Mouse (Mus musculus): ENCODE measurements at regions not wholly inside any gene's neighbourhood (a gene's known extent, or its start where the extent isn't known, plus 50 kb on each side); places are given as distances from the start of the nearest gene placed in this dataset.

DNA sequence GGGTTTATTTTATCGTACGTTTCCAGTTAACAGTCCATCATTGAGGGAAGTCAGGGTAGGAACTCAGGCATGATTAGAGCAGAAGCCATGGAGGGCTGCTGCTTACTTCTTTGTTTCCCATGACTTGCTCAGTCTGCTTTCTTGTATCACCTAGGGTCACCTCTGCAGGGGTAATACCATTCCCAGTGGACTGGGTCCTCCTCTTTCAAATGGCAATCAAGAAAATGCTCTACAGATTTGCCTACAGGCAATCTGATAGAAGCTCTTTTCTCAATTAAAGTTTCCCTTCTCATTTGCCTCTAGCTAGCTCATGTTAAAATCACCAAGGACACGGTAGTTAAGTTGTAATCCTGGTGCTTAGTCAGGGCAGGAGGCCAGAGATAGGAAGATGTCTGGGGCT lies 72.5 kb upstream of the Mboat1 start:
- 75% methylated on average over 3 of the region's 3 CpGs for WGBS
- no peak for ATAC-seq (ENCODE audit: insufficient number of reproducible peaks, insufficient read depth, low FRiP score, low TSS enrichment, low read depth)
- Histone ChIP-seq H3K4me1 (replicated peaks) (0 out of 2 replicates have a peak, but pooled peaks cover 2% of the 10 kb centered on the region), H3K9ac (replicated peaks) (no peak overlapping the region), H3K36me3 (no peaks in the 10 kb centered on the region), H3K4me3 (replicated peaks) (no peak overlapping the region), H3K27me3 (no peaks in the 10 kb centered on the region), H3K27ac (no peak overlapping the region), H3K9me3 (no peaks in the 10 kb centered on the region), H3K4me2 (no peak overlapping the region)

- 78% methylated on average over 4 of the region's 4 CpGs for WGBS
- Histone ChIP-seq H3K4me2 (no peak overlapping the region), H3K4me1 (replicated peaks) (0 out of 2 replicates have a peak, but pooled peaks cover 2% of the 10 kb centered on the region), H3K36me3 (no peaks in the 10 kb centered on the region), H3K9me3 (no peaks in the 10 kb centered on the region), H3K4me3 (replicated peaks) (no peak overlapping the region), H3K9ac (replicated peaks) (no peak overlapping the region), H3K27me3 (no peaks in the 10 kb centered on the region), H3K27ac (no peak overlapping the region)
- ATAC-seq (ENCODE audit: insufficient number of reproducible peaks, insufficient read depth, low FRiP score, low TSS enrichment, low read depth) = no peak
Measured at GRCm38 (mm10) chr13:30062285-30062684, 74.0 kb upstream of the Mboat1 start.

- Histone ChIP-seq H3K9ac (replicated peaks) (no peak overlapping the region), H3K27ac (no peak overlapping the region), H3K27me3 (no peaks in the 10 kb centered on the region), H3K36me3 (no peaks in the 10 kb centered on the region), H3K4me1 (replicated peaks) (peaks cover 6% of the 10 kb centered on the region; the same call in 1 of the 2 replicates), H3K4me2 (no peak overlapping the region), H3K4me3 (replicated peaks) (no peak overlapping the region), H3K9me3 (no peaks in the 10 kb centered on the region)
- WGBS = 82% methylated on average over 3 of the region's 3 CpGs
- ATAC-seq (ENCODE audit: insufficient number of reproducible peaks, insufficient read depth, low FRiP score, low TSS enrichment, low read depth) = no peak
Measured at GRCm38 (mm10) chr13:30055141-30055645, 69.3 kb upstream of the E2f3 start.

DNA sequence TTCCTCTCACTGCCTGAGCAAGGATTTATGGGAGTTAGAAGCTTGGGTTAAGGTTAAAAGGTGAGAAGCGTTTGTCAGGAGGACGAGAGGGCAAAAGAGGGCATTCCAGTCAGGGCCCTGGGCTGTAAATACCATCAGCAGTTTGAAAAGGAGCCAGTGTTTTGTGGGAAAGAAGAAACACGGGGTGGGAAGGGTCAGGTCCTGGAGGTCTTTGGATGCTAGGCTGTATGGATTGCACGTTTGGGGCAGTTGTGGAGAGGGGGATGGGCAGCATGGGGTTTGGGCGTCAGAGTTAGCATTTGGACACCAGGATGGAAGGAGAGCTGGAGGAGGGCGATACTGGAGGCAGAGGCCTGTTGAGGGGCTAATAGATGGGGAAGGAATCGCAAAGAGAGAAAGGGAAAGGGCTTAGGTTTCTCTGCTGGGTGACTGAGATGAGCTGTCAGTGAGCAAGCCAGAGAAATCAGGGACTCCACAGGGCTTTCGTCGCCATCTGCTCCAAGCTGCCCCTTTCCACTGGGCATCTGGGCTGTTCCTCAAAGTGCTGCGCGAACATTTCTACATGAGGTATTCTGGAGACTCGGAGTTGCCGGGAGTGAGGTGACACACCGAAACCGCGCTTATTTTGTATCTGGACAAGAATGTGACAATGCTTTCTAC lies 66.2 kb upstream of the E2f3 start:
- 0 out of 2 replicates have a peak overlapping the region, but pooled peaks have one; percentile 12 for H3K9ac ChIP-seq (replicated peaks)
- H3K36me3 ChIP-seq = no peaks in the 10 kb centered on the region
- no peak overlapping the region for H3K27ac ChIP-seq
- H3K9me3 ChIP-seq = no peaks in the 10 kb centered on the region
- peaks cover 6% of the 10 kb centered on the region; the same call in 1 of the 2 replicates for H3K4me1 ChIP-seq (replicated peaks)
- H3K4me3 ChIP-seq (replicated peaks) = no peak overlapping the region
- WGBS = 41% methylated on average over 16 of the region's 16 CpGs
- no peaks in the 10 kb centered on the region for H3K27me3 ChIP-seq
- no peak for ATAC-seq (ENCODE audit: insufficient number of reproducible peaks, insufficient read depth, low FRiP score, low TSS enrichment, low read depth)
- H3K4me2 ChIP-seq = no peak overlapping the region

DNA sequence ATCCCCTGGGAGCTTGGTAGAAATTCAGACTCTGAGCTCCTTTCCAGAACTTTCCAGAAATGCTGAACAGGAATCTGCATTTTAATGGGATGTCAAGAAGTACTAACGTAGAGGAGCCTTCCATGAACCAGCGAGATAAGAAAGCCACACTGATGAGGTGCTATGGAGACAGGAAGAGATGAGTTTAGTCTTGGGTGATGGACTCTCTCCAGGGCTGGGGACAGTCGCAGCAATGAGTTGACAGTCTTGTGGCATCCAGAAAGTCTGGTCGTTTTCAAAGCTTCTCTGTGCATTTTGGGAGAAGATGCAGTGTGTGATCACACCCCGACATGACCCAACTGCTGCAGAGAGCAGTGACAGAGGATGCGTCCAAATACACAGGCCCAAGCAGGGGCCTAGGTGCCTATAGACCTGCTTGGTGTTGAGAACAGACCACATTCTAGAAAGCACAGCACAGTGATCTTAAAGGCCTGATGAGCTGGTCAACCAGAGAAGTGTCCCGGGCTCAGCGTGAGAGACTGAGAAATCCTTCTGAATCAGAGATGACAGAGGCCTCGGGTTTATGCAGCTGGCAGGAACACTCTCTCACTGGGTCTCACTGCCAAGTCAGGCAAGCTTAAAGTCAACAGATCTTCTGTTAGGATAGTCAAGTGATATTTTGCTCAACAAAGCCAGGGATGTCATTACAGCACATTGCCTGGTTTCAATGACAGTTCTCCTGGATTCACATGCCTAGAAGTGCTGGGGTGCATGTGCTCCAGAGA lies 65.1 kb upstream of the E2f3 start:
- Histone ChIP-seq H3K9ac (replicated peaks) (no peak overlapping the region), H3K27me3 (no peaks in the 10 kb centered on the region), H3K4me2 (no peak overlapping the region), H3K4me1 (replicated peaks) (peaks cover 6% of the 10 kb centered on the region; the same call in 1 of the 2 replicates), H3K9me3 (no peaks in the 10 kb centered on the region), H3K27ac (no peak overlapping the region), H3K36me3 (no peaks in the 10 kb centered on the region), H3K4me3 (replicated peaks) (no peak overlapping the region)
- WGBS = 78% methylated on average over 9 of the region's 9 CpGs
- no peak for ATAC-seq (ENCODE audit: insufficient number of reproducible peaks, insufficient read depth, low FRiP score, low TSS enrichment, low read depth)

- H3K4me2 ChIP-seq = no peak overlapping the region
- H3K9ac ChIP-seq (replicated peaks) = no peak overlapping the region
- no peaks in the 10 kb centered on the region for H3K9me3 ChIP-seq
- ATAC-seq (ENCODE audit: insufficient number of reproducible peaks, insufficient read depth, low FRiP score, low TSS enrichment, low read depth) = no peak
- no peaks in the 10 kb centered on the region for H3K36me3 ChIP-seq
- H3K27ac ChIP-seq = no peak overlapping the region
- 66% methylated on average over 11 of the region's 11 CpGs for WGBS
- H3K4me1 ChIP-seq (replicated peaks) = peaks cover 6% of the 10 kb centered on the region; the same call in 1 of the 2 replicates
- H3K27me3 ChIP-seq = no peaks in the 10 kb centered on the region
- no peak overlapping the region for H3K4me3 ChIP-seq (replicated peaks)
Measured at GRCm38 (mm10) chr13:30048260-30048859, 62.5 kb upstream of the E2f3 start.

DNA sequence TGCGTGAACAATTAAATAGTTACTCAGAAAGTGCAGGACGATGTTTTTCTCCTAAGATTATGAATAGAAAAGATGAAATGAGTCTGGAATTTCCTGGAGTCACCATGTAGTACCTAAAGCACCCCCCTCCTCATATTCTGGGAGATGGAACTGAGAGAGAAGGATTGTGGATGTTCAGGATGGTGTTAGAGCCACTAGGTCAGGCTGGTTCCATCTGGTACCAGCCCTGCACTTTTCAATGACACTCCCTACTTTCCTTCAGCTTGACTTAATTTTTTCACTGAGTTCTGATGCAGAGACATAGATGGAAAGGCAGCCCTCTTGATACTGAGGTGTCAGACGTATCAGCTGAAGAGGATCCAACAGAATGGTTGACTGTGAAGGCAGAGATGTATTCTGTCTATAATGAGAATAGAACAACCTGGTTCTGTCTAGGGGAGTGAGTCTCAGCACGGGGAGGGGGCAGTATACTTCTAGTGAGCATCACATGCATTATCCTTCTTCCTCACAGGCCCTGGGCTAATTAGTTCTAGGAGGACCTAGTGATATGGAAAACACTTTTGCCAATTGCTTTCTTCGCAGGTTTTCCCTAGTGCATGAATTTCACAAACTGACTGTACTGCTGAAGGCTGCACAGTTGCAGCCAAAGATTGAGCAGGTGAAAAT lies 60.8 kb upstream of the E2f3 start:
- no peaks in the 10 kb centered on the region for H3K36me3 ChIP-seq
- H3K9me3 ChIP-seq = no peaks in the 10 kb centered on the region
- no peaks in the 10 kb centered on the region for H3K27me3 ChIP-seq
- H3K4me2 ChIP-seq = no peak overlapping the region
- 90% methylated on average over 5 of the region's 5 CpGs for whole genome bisulfite sequencing
- H3K27ac ChIP-seq = no peak overlapping the region
- no peak for ATAC-seq (ENCODE audit: insufficient number of reproducible peaks, insufficient read depth, low FRiP score, low TSS enrichment, low read depth)
- peaks cover under 1% of the 10 kb centered on the region; the same call in 1 of the 2 replicates for H3K4me1 ChIP-seq (replicated peaks)
- H3K9ac ChIP-seq (replicated peaks) = no peak overlapping the region
- no peak overlapping the region for H3K4me3 ChIP-seq (replicated peaks)

- H3K4me1 ChIP-seq (replicated peaks) = no peaks in the 10 kb centered on the region
- ATAC-seq (ENCODE audit: insufficient number of reproducible peaks, insufficient read depth, low FRiP score, low TSS enrichment, low read depth) = no peak
Measured at GRCm38 (mm10) chr13:30046061-30046460, 60.2 kb upstream of the E2f3 start.

DNA sequence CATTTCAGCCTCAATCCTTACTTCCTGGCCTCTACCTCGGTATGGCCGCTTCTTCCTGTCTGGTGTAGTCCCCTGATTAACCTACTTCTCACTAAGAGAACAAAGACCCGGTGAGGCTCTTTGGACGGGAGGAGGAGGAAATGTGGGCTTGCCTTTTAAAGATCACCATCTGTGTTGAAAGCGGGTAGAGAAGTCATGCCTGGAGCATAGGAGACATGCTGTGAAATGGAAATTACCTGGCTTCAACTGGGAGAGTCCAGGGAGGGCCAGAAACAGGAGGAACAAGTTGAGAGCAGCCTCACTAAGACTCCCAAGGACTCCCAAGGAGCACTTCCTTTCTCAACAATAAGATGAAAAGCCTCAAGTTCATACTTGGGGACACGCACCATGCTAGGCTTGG lies 59.4 kb upstream of the E2f3 start:
- no peak overlapping the region for H3K9ac ChIP-seq (replicated peaks)
- H3K27ac ChIP-seq = no peak overlapping the region
- no peak overlapping the region for H3K4me3 ChIP-seq (replicated peaks)
- H3K4me2 ChIP-seq = no peak overlapping the region
- H3K4me1 ChIP-seq (replicated peaks) = no peaks in the 10 kb centered on the region
- whole genome bisulfite sequencing = 71% methylated on average over 6 of the region's 6 CpGs
- ATAC-seq (ENCODE audit: insufficient number of reproducible peaks, insufficient read depth, low FRiP score, low TSS enrichment, low read depth) = no peak
- no peaks in the 10 kb centered on the region for H3K36me3 ChIP-seq
- no peaks in the 10 kb centered on the region for H3K27me3 ChIP-seq
- no peaks in the 10 kb centered on the region for H3K9me3 ChIP-seq

More at GRCm38 (mm10) chr13:30046061-30046460, 60.2 kb upstream of the E2f3 start:
- no peak overlapping the region for H3K4me2 ChIP-seq
- no peak overlapping the region for H3K4me3 ChIP-seq (replicated peaks)
- no peaks in the 10 kb centered on the region for H3K9me3 ChIP-seq
- H3K9ac ChIP-seq (replicated peaks) = no peak overlapping the region
- H3K36me3 ChIP-seq = no peaks in the 10 kb centered on the region
- no peak overlapping the region for H3K27ac ChIP-seq
- WGBS = 64% methylated on average over 15 of the region's 15 CpGs
- no peaks in the 10 kb centered on the region for H3K27me3 ChIP-seq

DNA sequence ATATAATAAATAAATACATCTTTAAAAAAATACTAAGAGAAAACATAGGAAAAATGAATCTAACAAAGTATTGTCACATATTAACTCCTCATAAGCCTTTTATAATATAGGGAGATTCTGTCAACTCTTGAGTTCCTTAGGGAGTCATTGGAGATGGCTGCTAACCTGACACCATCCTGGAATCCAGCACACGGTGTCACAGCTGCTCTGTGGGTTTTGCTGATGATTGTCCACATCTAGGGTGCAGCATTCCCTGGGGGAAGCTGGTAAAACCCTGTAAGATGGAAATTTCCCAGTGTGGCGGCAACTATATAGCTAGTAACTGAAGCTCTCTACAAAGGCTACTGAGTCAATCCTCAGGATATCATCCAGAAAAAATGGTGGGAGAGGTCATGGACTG lies 58.9 kb upstream of the E2f3 start:
- whole genome bisulfite sequencing = 78% methylated on average over 2 of the region's 2 CpGs

More for the DNA sequence above, 58.9 kb upstream of the E2f3 start:
- H3K4me3 ChIP-seq (replicated peaks) = no peak overlapping the region
- no peaks in the 10 kb centered on the region for H3K4me1 ChIP-seq (replicated peaks)
- no peak for ATAC-seq (ENCODE audit: insufficient number of reproducible peaks, insufficient read depth, low FRiP score, low TSS enrichment, low read depth)
- no peaks in the 10 kb centered on the region for H3K9me3 ChIP-seq
- no peak overlapping the region for H3K27ac ChIP-seq
- H3K36me3 ChIP-seq = no peaks in the 10 kb centered on the region
- no peak overlapping the region for H3K9ac ChIP-seq (replicated peaks)
- no peak overlapping the region for H3K4me2 ChIP-seq
- no peaks in the 10 kb centered on the region for H3K27me3 ChIP-seq
